Mouse (Mus musculus) lung, postnatal 0 days (tissue): Measurements from ENCODE around the gene Ikbip. TPM values are rescaled to one million over a fixed set of nuclear protein-coding genes. Genes with fewer than 3 reads are reported as not detected.

Source experiments
- ATAC-seq: fragments of 200-750 bp; cut with Nextera tagmentation; 2 replicates; pipeline ENCODE4 v1.8.0; 2017; ENCODE audit warnings: moderate library complexity
- DNase-seq: peaks from one replicate; pipeline ENCODE4 v3.0.0-alpha.2; 2016; ENCODE audit warnings: low spot score
- H3K27ac ChIP-seq: fragments of 300-500 bp; sonication (generic); 2 replicates; pipeline ENCODE4 v1.5.1; 2014; ENCODE audit warnings: antibody characterized with exemption, mild to moderate bottlenecking, low read length, mixed read lengths
- H3K27me3 ChIP-seq: fragments of 300-500 bp; sonication (generic); replicated peaks from 2 replicates; pipeline ENCODE4 v1.6.1; 2014; ENCODE audit warnings: low read length, mixed read lengths; ENCODE audit not compliant: insufficient read depth
- H3K36me3 ChIP-seq: fragments of 300-500 bp; sonication (generic); 2 replicates; pipeline ENCODE4 v1.6.1; 2014; ENCODE audit warnings: low read length, mixed read lengths; ENCODE audit not compliant: insufficient read depth
- H3K4me1 ChIP-seq: fragments of 300-500 bp; sonication (generic); 2 replicates; pipeline ENCODE4 v1.6.1; 2014; ENCODE audit warnings: antibody characterized with exemption, low read depth, low read length, mixed read lengths; ENCODE audit not compliant: insufficient read depth
- H3K4me2 ChIP-seq: fragments of 300-500 bp; sonication (generic); replicated peaks from 2 replicates; pipeline ENCODE4 v1.6.1; 2014; ENCODE audit warnings: low read depth, mild to moderate bottlenecking, low read length, moderate library complexity, mixed read lengths
- H3K4me3 ChIP-seq: fragments of 300-500 bp; sonication (generic); 2 replicates; pipeline ENCODE4 v1.5.1; 2014; ENCODE audit warnings: low read depth, low read length
- H3K9ac ChIP-seq: fragments of 300-500 bp; sonication (generic); replicated peaks from 2 replicates; pipeline ENCODE4 v1.6.1; 2014; ENCODE audit warnings: low read depth, mild to moderate bottlenecking
- H3K9me3 ChIP-seq: fragments of 300-500 bp; sonication (generic); 2 replicates; pipeline ENCODE4 v1.6.1; 2016; ENCODE audit warnings: low read length, mixed read lengths
- CTCF ChIP-seq: IDR thresholded peaks from 2 replicates; pipeline ENCODE4 v1.5.1; 2016; ENCODE audit warnings: antibody characterized with exemption, mild to moderate bottlenecking
- EP300 ChIP-seq: IDR thresholded peaks from 2 replicates; pipeline ENCODE4 v1.6.1; 2016; ENCODE audit warnings: antibody characterized with exemption, mild to moderate bottlenecking, control low read depth
- WGBS: fragments of 180-500 bp; shearing (Covaris S2); extraction: QIAGEN DNeasy Blood & Tissue Kit; methylation state at CpG from one replicate; pipeline ENCODE4 v1.1.7; 2014; 5-methylcytosine and 5-hydroxymethylcytosine counted together
- polyA plus RNA-seq: library from polyadenylated mRNA; unstranded; fragments of >200 nt; fragmentation: Nextera tagmentation; extraction: Ambion mirVana; gene quantifications from 2 replicates; pipeline ENCODE4 v1.2.1, GENCODE M21; 2015

Gene Ikbip
- polyA plus RNA-seq, 1 experiment from 2014 or later: 31.6 TPM

DNA sequence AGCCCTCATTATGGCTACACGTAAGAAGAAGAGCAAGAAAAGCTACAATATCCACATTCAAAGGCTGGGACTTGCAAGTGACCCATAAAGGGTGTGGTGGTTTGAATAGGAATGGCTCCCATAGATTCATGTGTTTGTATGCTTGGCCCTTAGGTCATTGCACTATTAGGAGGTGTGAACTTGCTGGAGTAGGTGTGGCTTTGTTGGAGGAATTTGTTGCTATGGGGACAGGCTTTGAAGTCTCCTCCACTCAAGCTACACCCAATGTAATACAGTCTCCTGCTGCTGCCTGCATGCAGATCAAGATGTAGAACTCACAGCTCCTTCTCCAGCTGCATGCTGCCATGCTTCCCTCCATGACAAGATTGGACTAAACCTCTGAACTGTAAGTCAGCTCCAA lies 48.8 kb downstream of the Ikbip start:
- Histone ChIP-seq H3K36me3 (no peaks in the 10 kb centered on the region), H3K4me3 (no peak overlapping the region), H3K9ac (no peak overlapping the region), H3K4me1 (no peaks in the 10 kb centered on the region), H3K4me2 (no peak overlapping the region), H3K27ac (no peak overlapping the region), H3K9me3 (no peaks in the 10 kb centered on the region), H3K27me3 (no peaks in the 10 kb centered on the region)
- DNase-seq (no peak), ATAC-seq (no peak)
- TF ChIP-seq EP300: no peak
- no peak for TF ChIP-seq CTCF
- 87% methylated on average over 1 of the region's 1 CpGs for WGBS

DNA sequence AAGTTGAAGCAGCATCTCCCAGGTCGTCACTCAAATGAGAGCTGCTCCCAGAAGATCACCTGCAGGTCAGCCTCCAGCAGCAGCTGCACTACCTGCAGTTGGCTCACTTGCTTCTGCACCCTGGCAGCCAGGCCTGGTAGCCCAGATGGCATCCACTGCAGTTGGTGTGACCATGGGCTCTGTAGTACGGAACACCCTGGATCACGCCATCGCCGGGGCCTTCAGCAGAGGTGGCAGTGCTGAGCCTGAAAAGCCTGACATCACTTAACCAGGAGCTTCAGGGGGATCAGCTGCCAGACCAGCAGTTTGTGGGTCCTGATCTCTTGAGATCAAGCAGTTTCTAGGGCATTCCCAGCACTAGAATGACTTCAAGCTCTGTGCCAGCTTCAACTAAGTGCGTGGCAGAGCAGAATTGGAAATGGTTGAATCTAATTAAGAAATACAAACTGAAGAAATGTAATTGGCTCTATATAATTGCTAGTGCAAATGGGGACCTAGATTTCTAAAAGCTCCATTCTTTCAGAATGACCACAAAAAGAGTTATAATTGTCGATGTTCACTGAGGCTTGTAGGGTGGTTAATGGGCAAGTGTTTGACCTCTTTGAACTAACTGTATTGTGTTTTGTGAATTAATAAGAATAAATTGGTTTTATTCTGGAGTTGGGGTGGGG lies 52.7 kb downstream of the Ikbip start:
- WGBS: 90% methylated on average over 7 of the region's 7 CpGs
- no peaks in the 10 kb centered on the region for H3K27me3 ChIP-seq
- TF ChIP-seq EP300 (no peak), CTCF (no peak)

DNA sequence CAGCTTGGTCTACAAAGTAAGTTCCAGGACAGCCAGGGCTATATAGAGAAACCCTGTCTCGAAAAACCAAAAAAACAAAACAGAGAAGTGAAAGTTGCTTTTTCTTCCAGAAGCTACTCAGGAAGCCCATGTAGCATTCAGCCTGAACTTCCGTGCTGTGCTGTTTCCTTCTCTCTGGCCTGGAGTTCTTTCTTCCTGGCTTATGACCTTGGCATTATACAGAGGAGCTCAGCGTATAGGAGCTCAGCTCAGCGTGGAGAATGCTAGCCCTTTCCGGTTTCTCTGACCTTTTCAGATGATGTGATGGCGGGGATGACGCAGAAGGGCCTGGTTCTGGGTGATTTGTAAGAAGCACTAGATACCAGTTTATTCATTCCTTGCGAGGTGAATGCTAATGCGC lies 54.7 kb downstream of the Ikbip start:
- no peak overlapping the region for H3K4me2 ChIP-seq
- ATAC-seq (no peak), DNase-seq (peak; percentile 16)
- H3K36me3 ChIP-seq: no peaks in the 10 kb centered on the region
- no peaks in the 10 kb centered on the region for H3K4me1 ChIP-seq
- no peak for TF ChIP-seq CTCF
- TF ChIP-seq EP300: no peak
- no peaks in the 10 kb centered on the region for H3K9me3 ChIP-seq
- H3K9ac ChIP-seq: no peak overlapping the region
- 73% methylated on average over 9 of the region's 9 CpGs for WGBS
- no peaks in the 10 kb centered on the region for H3K27me3 ChIP-seq
- no peak overlapping the region for H3K27ac ChIP-seq
- H3K4me3 ChIP-seq: no peak overlapping the region

More for the DNA sequence above, 52.7 kb downstream of the Ikbip start:
- no peak for ATAC-seq
- Histone ChIP-seq H3K4me3 (no peak overlapping the region), H3K36me3 (no peaks in the 10 kb centered on the region), H3K9ac (no peak overlapping the region), H3K4me1 (no peaks in the 10 kb centered on the region), H3K9me3 (no peaks in the 10 kb centered on the region), H3K27ac (no peak overlapping the region), H3K4me2 (no peak overlapping the region)
- DNase-seq: no peak

DNA sequence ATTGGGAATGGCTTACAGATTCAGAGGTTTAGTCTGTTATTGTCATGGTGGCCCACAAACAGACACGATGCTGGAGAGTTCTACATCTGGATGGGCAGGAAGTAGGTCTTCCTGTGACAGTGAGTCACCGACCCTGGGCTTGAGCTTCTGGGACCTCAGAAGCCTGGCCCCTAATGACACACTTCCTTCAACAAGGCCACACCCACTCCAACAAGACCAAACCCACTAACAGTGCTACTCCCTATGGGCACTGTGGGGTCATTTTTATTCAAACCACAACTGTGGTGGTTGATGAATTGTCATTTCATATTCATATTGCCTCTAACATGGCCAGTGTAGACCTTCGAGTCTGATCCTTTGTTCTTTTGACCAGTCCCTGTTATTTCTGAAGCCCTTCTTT lies 55.6 kb downstream of the Ikbip start:
- H3K9ac ChIP-seq: no peak overlapping the region
- WGBS: 57% methylated on average over 3 of the region's 3 CpGs
- no peak for TF ChIP-seq EP300
- no peak for TF ChIP-seq CTCF
- ATAC-seq (peak; percentile 87), DNase-seq (peak; percentile 61)
- no peak overlapping the region for H3K4me3 ChIP-seq
- no peaks in the 10 kb centered on the region for H3K9me3 ChIP-seq
- H3K4me2 ChIP-seq: no peak overlapping the region
- no peaks in the 10 kb centered on the region for H3K4me1 ChIP-seq
- H3K27me3 ChIP-seq: no peaks in the 10 kb centered on the region
- H3K36me3 ChIP-seq: no peaks in the 10 kb centered on the region
- no peak overlapping the region for H3K27ac ChIP-seq

DNA sequence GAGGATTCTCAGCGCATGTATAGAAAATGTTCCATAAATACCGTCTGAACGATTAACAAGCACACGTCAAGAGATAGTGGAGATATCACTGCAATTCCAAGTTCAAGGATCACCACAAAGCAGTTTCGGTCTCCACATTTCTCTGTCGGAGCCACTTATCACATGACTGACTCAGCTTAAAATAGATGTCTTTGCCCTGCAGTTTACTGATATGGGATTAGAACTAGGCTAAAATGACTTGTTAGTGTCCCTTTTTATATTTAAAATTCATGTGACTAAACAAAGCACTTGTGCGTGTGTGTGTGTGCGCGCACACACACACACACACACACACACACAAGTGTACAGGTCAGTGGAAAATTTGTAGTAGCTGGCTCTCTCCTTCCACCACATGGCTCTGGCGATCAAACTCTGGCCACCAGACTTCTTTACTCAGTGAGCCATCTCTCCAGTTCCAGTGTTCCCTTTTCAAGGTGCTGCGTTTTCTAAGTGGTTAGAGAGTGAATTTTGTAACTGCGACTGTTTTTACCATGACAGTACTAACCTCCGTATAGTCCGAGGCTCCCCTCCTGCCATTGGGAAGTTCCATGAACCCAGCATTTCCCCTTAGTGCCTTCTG lies 56.5 kb downstream of the Ikbip start:
- no peak for DNase-seq
- Histone ChIP-seq H3K9me3 (no peaks in the 10 kb centered on the region), H3K4me1 (no peaks in the 10 kb centered on the region), H3K36me3 (no peaks in the 10 kb centered on the region), H3K27me3 (no peaks in the 10 kb centered on the region), H3K9ac (no peak overlapping the region), H3K4me2 (no peak overlapping the region), H3K4me3 (no peak overlapping the region), H3K27ac (no peak overlapping the region)
- 84% methylated on average over 14 of the region's 14 CpGs for WGBS
- no peak for TF ChIP-seq CTCF
- TF ChIP-seq EP300: no peak
- no peak for ATAC-seq

GRCm38 (mm10) chr10:91141564-91141963 lies 58.8 kb downstream of the Ikbip start:
- ATAC-seq: peak; percentile 48
- WGBS: 30% methylated on average over 2 of the region's 2 CpGs
- Histone ChIP-seq H3K27ac (no peak overlapping the region), H3K36me3 (peaks cover 3% of the 10 kb centered on the region; the same call in 1 of the 2 replicates), H3K9ac (no peak overlapping the region), H3K4me2 (no peak overlapping the region), H3K4me1 (no peaks in the 10 kb centered on the region), H3K27me3 (no peaks in the 10 kb centered on the region), H3K9me3 (no peaks in the 10 kb centered on the region), H3K4me3 (no peak overlapping the region)
- TF ChIP-seq EP300 (no peak), CTCF (peak; percentile 82)
- DNase-seq: peak; percentile 83
